Mouse (Mus musculus): Measurements from ENCODE around the gene Bglap2. TPM values are rescaled to one million over a fixed set of nuclear protein-coding genes. Genes with fewer than 3 reads are reported as not detected.

Bglap2 gene
- polyA plus RNA-seq, 1 experiment from 2014 or later, result 7.1 TPM

DNA sequence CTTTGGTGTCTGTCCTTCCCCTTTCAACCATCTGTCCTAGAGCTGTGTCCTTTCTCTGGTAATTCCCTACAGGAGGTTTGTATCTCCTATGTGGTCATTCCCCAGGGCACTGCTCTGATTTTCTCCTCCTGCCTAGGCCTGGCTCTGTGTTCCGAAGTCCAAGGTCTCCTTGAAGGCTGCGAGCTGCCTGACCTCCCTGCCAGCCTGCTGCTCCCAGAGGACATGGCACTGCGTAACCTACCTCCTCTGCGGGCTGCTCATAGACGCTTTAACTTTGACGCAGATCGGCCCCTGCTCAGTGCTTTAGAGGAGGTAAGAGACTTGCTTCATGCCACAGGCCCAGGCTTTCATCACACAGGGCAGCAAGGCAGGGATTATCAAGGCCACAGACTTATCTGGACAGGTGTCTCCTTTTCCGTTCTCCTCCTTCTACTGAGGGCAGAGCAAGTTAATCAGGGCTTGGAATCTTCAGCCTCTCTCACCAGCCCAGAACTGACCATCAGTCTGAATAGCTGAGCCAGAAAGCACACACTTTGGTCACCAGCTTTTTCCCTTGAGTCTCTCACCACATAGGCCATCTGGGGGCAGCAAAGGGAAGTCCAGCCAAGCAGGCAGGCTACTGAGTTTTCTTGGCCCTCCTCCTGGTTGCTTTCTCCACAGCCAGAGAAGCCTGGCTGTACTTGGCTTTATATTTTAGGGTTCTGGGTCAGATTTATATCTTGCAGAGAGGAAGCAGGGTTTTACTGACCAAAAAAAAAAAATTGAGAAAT lies 23.9 kb downstream of the Bglap2 start:
- ATAC-seq (replicated peaks; ENCODE audit: low FRiP score, low read depth) (no peak; the same call in 1 of the 2 replicates), DNase-seq (ENCODE audit: low spot score) (peak; percentile 31)
- Histone ChIP-seq H3K9ac (ENCODE audit: low read depth, low read length) (no peak overlapping the region), H3K4me3 (replicated peaks; ENCODE audit: low read depth, low read length) (no peak overlapping the region), H3K4me1 (replicated peaks; ENCODE audit: insufficient read depth, low read length) (no peaks in the 10 kb centered on the region), H3K9me3 (replicated peaks; ENCODE audit: low read length) (no peaks in the 10 kb centered on the region), H3K36me3 (ENCODE audit: insufficient read depth, low read length) (peaks cover 96% of the 10 kb centered on the region), H3K4me2 (ENCODE audit: low read length) (no peak overlapping the region), H3K27me3 (ENCODE audit: insufficient read depth, low read length) (no peaks in the 10 kb centered on the region), H3K27ac (no peak overlapping the region)
- WGBS, result 94% methylated on average over 8 of the region's 8 CpGs
- TF ChIP-seq CTCF (IDR thresholded peaks at IDR 0.05; ENCODE audit: low read depth), result peak; percentile 42; the same call in 1 of the 2 replicates

DNA sequence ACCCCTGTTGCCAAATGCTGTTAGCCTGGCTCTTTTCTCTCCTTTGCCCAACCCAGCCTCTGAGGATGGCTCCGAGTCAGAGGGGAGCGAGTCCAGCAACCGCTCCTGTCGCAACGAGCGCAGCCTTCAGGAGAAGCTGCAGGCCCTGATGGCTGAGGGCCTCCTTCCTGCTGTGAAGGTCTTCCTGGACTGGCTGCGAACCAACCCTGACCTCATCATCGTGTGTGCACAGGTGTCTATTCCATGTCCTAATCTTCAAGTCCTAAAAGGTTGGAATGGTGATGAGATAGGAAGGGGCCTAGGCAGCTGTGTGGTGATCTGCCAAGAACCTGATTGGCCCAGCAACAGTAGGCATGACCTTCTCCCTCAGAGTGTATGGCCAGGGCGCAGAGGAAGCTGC lies 25.6 kb downstream of the Bglap2 start:
- WGBS, result 88% methylated on average over 9 of the region's 9 CpGs
- TF ChIP-seq CTCF (IDR thresholded peaks at IDR 0.05; ENCODE audit: low read depth), result no peak
- Histone ChIP-seq H3K4me2 (ENCODE audit: low read length) (no peak overlapping the region), H3K27ac (no peak overlapping the region), H3K27me3 (ENCODE audit: insufficient read depth, low read length) (no peaks in the 10 kb centered on the region), H3K9ac (ENCODE audit: low read depth, low read length) (no peak overlapping the region), H3K9me3 (replicated peaks; ENCODE audit: low read length) (no peaks in the 10 kb centered on the region), H3K36me3 (ENCODE audit: insufficient read depth, low read length) (peaks cover 92% of the 10 kb centered on the region), H3K4me1 (replicated peaks; ENCODE audit: insufficient read depth, low read length) (no peaks in the 10 kb centered on the region), H3K4me3 (replicated peaks; ENCODE audit: low read depth, low read length) (no peak overlapping the region)
- DNase-seq (ENCODE audit: low spot score) (no peak), ATAC-seq (replicated peaks; ENCODE audit: low FRiP score, low read depth) (no peak)

- DNase-seq (ENCODE audit: low spot score) (no peak), ATAC-seq (replicated peaks; ENCODE audit: low FRiP score, low read depth) (no peak)
- no peaks in the 10 kb centered on the region for H3K27me3 ChIP-seq (ENCODE audit: insufficient read depth, low read length)
- no peak overlapping the region for H3K4me3 ChIP-seq (replicated peaks; ENCODE audit: low read depth, low read length)
- H3K27ac ChIP-seq, result no peak overlapping the region
- H3K9ac ChIP-seq (ENCODE audit: low read depth, low read length), result no peak overlapping the region
- WGBS, result 86% methylated on average over 13 of the region's 13 CpGs
- no peaks in the 10 kb centered on the region for H3K4me1 ChIP-seq (replicated peaks; ENCODE audit: insufficient read depth, low read length)
- H3K9me3 ChIP-seq (replicated peaks; ENCODE audit: low read length), result no peaks in the 10 kb centered on the region
- peaks cover 91% of the 10 kb centered on the region for H3K36me3 ChIP-seq (ENCODE audit: insufficient read depth, low read length)
- no peak for TF ChIP-seq CTCF (IDR thresholded peaks at IDR 0.05; ENCODE audit: low read depth)
- H3K4me2 ChIP-seq (ENCODE audit: low read length), result no peak overlapping the region
Measured at GRCm38 (mm10) chr3:88350732-88351131, 27.8 kb downstream of the Bglap2 start.

- Histone ChIP-seq H3K9me3 (replicated peaks; ENCODE audit: low read length) (no peaks in the 10 kb centered on the region), H3K9ac (ENCODE audit: low read depth, low read length) (no peak overlapping the region), H3K27me3 (ENCODE audit: insufficient read depth, low read length) (no peaks in the 10 kb centered on the region), H3K4me3 (replicated peaks; ENCODE audit: low read depth, low read length) (no peak overlapping the region), H3K27ac (no peak overlapping the region), H3K4me1 (replicated peaks; ENCODE audit: insufficient read depth, low read length) (peaks cover 15% of the 10 kb centered on the region), H3K4me2 (ENCODE audit: low read length) (no peak overlapping the region), H3K36me3 (ENCODE audit: insufficient read depth, low read length) (peaks cover 24% of the 10 kb centered on the region)
- 68% methylated on average over 3 of the region's 3 CpGs for WGBS
- ATAC-seq (replicated peaks; ENCODE audit: low FRiP score, low read depth), result no peak
- TF ChIP-seq CTCF (IDR thresholded peaks at IDR 0.05; ENCODE audit: low read depth), result no peak
- no peak for DNase-seq (ENCODE audit: low spot score)
Measured at GRCm38 (mm10) chr3:88339006-88339405, 39.5 kb downstream of the Bglap2 start.

- ATAC-seq (replicated peaks; ENCODE audit: low FRiP score, low read depth) (no peak), DNase-seq (ENCODE audit: low spot score) (no peak)
- peaks cover 17% of the 10 kb centered on the region for H3K4me1 ChIP-seq (replicated peaks; ENCODE audit: insufficient read depth, low read length)
- no peak overlapping the region for H3K27ac ChIP-seq
- H3K9ac ChIP-seq (ENCODE audit: low read depth, low read length), result no peak overlapping the region
- no peaks in the 10 kb centered on the region for H3K27me3 ChIP-seq (ENCODE audit: insufficient read depth, low read length)
- no peak overlapping the region for H3K4me3 ChIP-seq (replicated peaks; ENCODE audit: low read depth, low read length)
- WGBS, result 91% methylated on average over 7 of the region's 7 CpGs
- peaks cover 17% of the 10 kb centered on the region for H3K36me3 ChIP-seq (ENCODE audit: insufficient read depth, low read length)
- no peak overlapping the region for H3K4me2 ChIP-seq (ENCODE audit: low read length)
- no peaks in the 10 kb centered on the region for H3K9me3 ChIP-seq (replicated peaks; ENCODE audit: low read length)
- TF ChIP-seq CTCF (IDR thresholded peaks at IDR 0.05; ENCODE audit: low read depth), result no peak
Measured at GRCm38 (mm10) chr3:88338316-88338715, 40.2 kb downstream of the Bglap2 start.

DNA sequence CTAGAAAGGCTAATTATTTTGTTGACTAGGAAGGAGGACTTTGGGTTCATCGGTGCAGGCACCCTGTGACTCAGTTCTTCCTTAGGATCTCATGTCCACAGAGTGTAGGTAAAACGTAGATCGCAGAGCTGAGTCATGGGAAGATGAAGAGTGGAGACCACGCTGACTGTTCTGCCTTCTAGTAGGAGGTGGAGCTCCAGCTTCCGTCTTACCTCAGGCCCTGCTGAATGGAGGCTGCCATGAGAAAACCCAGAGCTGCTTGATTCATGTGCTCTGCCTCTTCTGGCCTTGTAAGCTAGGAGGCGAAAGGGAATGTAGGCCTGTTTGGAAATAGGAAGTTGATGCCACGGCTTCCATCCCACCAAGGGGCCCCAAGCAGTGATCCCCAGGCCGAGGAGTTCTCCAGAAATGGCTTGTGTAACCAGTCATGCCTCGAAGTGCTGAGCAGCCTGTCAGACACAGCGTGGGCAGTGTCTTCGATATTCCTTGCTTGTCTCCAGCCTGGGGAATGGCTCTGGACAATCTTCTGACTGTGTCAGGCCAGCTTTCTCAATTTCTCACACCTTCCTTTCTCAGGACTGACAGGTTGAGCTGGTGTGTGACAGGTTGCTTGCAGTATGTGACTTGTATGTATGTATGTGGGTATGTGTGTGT lies 41.0 kb downstream of the Bglap2 start:
- TF ChIP-seq CTCF (IDR thresholded peaks at IDR 0.05; ENCODE audit: low read depth), result no peak
- H3K27me3 ChIP-seq (ENCODE audit: insufficient read depth, low read length), result no peaks in the 10 kb centered on the region
- DNase-seq (ENCODE audit: low spot score) (no peak), ATAC-seq (replicated peaks; ENCODE audit: low FRiP score, low read depth) (no peak)
- peak overlapping the region; percentile 37; the same call in 1 of the 2 replicates for H3K27ac ChIP-seq
- H3K4me1 ChIP-seq (replicated peaks; ENCODE audit: insufficient read depth, low read length), result peaks cover 17% of the 10 kb centered on the region
- H3K9me3 ChIP-seq (replicated peaks; ENCODE audit: low read length), result no peaks in the 10 kb centered on the region
- H3K4me3 ChIP-seq (replicated peaks; ENCODE audit: low read depth, low read length), result no peak overlapping the region
- peaks cover 9% of the 10 kb centered on the region; the same call in 1 of the 2 replicates for H3K36me3 ChIP-seq (ENCODE audit: insufficient read depth, low read length)
- WGBS, result 63% methylated on average over 11 of the region's 11 CpGs
- H3K9ac ChIP-seq (ENCODE audit: low read depth, low read length), result 0 out of 2 replicates have a peak overlapping the region, but pooled peaks have one; percentile 20
- H3K4me2 ChIP-seq (ENCODE audit: low read length), result peak overlapping the region; percentile 59

All from kidney, postnatal 0 days (tissue).